Mouse (Mus musculus): ENCODE measurements around the gene Celf2.

- TF ChIP-seq CTCF (IDR thresholded peaks at IDR 0.05; ENCODE audit: control insufficient read depth, insufficient read depth, low read length) (no peak), POLR2A (IDR thresholded peaks at IDR 0.05; ENCODE audit: borderline replicate concordance, control insufficient read depth, low read depth, low read length) (no peak)
Observed at GRCm38 (mm10) chr2:7529637-7530036, 20.3 kb upstream of the Celf2 start.
